Mouse (Mus musculus) intestine, embryonic 15.5 days (tissue): ENCODE measurements around the gene Cd207. TPM values are rescaled to one million over a fixed set of nuclear protein-coding genes. Genes with fewer than 3 reads are reported as not detected.

Experiments used
- ATAC-seq: fragments of 200-750 bp; cut with Nextera tagmentation; 2 replicates; pipeline ENCODE4 v1.8.0; 2017; ENCODE audit warnings: moderate TSS enrichment, moderate library complexity
- H3K27ac ChIP-seq: fragments of 300-500 bp; sonication (generic); 2 replicates; pipeline ENCODE4 v1.5.1; 2015; ENCODE audit warnings: mild to moderate bottlenecking, inconsistent platforms
- H3K27me3 ChIP-seq: fragments of 300-500 bp; sonication (generic); replicated peaks from 2 replicates; pipeline ENCODE4 v1.6.1; 2015; ENCODE audit warnings: inconsistent platforms
- H3K36me3 ChIP-seq: fragments of 300-500 bp; sonication (generic); 2 replicates; pipeline ENCODE4 v1.6.1; 2015; ENCODE audit warnings: inconsistent platforms
- H3K4me1 ChIP-seq: fragments of 300-500 bp; sonication (generic); replicated peaks from 2 replicates; pipeline ENCODE4 v1.6.1; 2015; ENCODE audit warnings: inconsistent platforms
- H3K4me2 ChIP-seq: fragments of 300-500 bp; sonication (generic); replicated peaks from 2 replicates; pipeline ENCODE4 v1.6.1; 2015; ENCODE audit warnings: mild to moderate bottlenecking, inconsistent platforms
- H3K4me3 ChIP-seq: fragments of 300-500 bp; sonication (generic); replicated peaks from 2 replicates; pipeline ENCODE4 v1.5.1; 2015; ENCODE audit warnings: inconsistent platforms
- H3K9ac ChIP-seq: fragments of 300-500 bp; sonication (generic); 2 replicates; pipeline ENCODE4 v1.6.1; 2015; ENCODE audit warnings: inconsistent platforms
- H3K9me3 ChIP-seq: fragments of 300-500 bp; sonication (generic); 2 replicates; pipeline ENCODE4 v1.6.1; 2016; ENCODE audit warnings: inconsistent platforms
- WGBS: fragments of 180-500 bp; shearing (Covaris S2); methylation state at CpG from one replicate; pipeline ENCODE4 v1.1.7; 2015; 5-methylcytosine and 5-hydroxymethylcytosine counted together
- polyA plus RNA-seq: library from polyadenylated mRNA; unstranded; fragments of >200 nt; fragmentation: Nextera tagmentation; extraction: Ambion mirVana; gene quantifications from 2 replicates; pipeline ENCODE4 v1.2.1, GENCODE M21; 2015

Gene Cd207
- polyA plus RNA-seq, 1 experiment from 2014 or later = not detected

GRCm38 (mm10) chr6:83707738-83708510 is 30.3 kb upstream of the Cd207 start:
- ATAC-seq = no peak
- Histone ChIP-seq H3K4me3 (no peak overlapping the region), H3K27me3 (peaks cover 99% of the 10 kb centered on the region), H3K4me2 (no peak overlapping the region), H3K36me3 (no peaks in the 10 kb centered on the region), H3K27ac (no peak overlapping the region), H3K9me3 (no peaks in the 10 kb centered on the region), H3K9ac (no peak overlapping the region), H3K4me1 (peaks cover 20% of the 10 kb centered on the region)
- 4% methylated on average over 6 of the region's 6 CpGs for WGBS

GRCm38 (mm10) chr6:83704701-83705100 is 27.0 kb upstream of the Cd207 start:
- Histone ChIP-seq H3K9me3 (no peaks in the 10 kb centered on the region), H3K4me1 (peaks cover 6% of the 10 kb centered on the region; the same call in 1 of the 2 replicates), H3K27ac (no peak overlapping the region), H3K36me3 (no peaks in the 10 kb centered on the region), H3K4me3 (no peak overlapping the region), H3K9ac (no peak overlapping the region), H3K27me3 (peaks cover 89% of the 10 kb centered on the region), H3K4me2 (no peak overlapping the region)
- WGBS = 24% methylated on average over 5 of the region's 5 CpGs
- no peak for ATAC-seq

GRCm38 (mm10) chr6:83704294-83704693 is 26.6 kb upstream of the Cd207 start:
- 9% methylated on average over 1 of the region's 1 CpGs for WGBS
- no peak for ATAC-seq

GRCm38 (mm10) chr6:83703722-83704078 is 26.0 kb upstream of the Cd207 start:
- 3% methylated on average over 10 of the region's 10 CpGs for WGBS
- no peaks in the 10 kb centered on the region for H3K36me3 ChIP-seq

More at GRCm38 (mm10) chr6:83704294-83704693, 26.6 kb upstream of the Cd207 start:
- H3K4me2 ChIP-seq = no peak overlapping the region
- H3K9me3 ChIP-seq = no peaks in the 10 kb centered on the region
- peaks cover 89% of the 10 kb centered on the region for H3K27me3 ChIP-seq
- H3K4me1 ChIP-seq = peaks cover 6% of the 10 kb centered on the region; the same call in 1 of the 2 replicates
- no peaks in the 10 kb centered on the region for H3K36me3 ChIP-seq
- no peak overlapping the region for H3K27ac ChIP-seq
- no peak overlapping the region for H3K4me3 ChIP-seq
- H3K9ac ChIP-seq = no peak overlapping the region

GRCm38 (mm10) chr6:83703000-83703721 is 25.5 kb upstream of the Cd207 start:
- H3K27me3 ChIP-seq = peaks cover 89% of the 10 kb centered on the region
- no peaks in the 10 kb centered on the region for H3K36me3 ChIP-seq
- no peak overlapping the region for H3K9ac ChIP-seq
- 1% methylated on average over 27 of the region's 27 CpGs for WGBS
- H3K4me3 ChIP-seq = no peak overlapping the region
- peaks cover 6% of the 10 kb centered on the region; the same call in 1 of the 2 replicates for H3K4me1 ChIP-seq
- H3K9me3 ChIP-seq = no peaks in the 10 kb centered on the region
- no peak for ATAC-seq
- H3K4me2 ChIP-seq = no peak overlapping the region
- no peak overlapping the region for H3K27ac ChIP-seq

More at GRCm38 (mm10) chr6:83703722-83704078, 26.0 kb upstream of the Cd207 start:
- Histone ChIP-seq H3K9me3 (no peaks in the 10 kb centered on the region), H3K9ac (no peak overlapping the region), H3K4me1 (peaks cover 6% of the 10 kb centered on the region; the same call in 1 of the 2 replicates), H3K27ac (no peak overlapping the region), H3K4me3 (no peak overlapping the region), H3K4me2 (no peak overlapping the region), H3K27me3 (peaks cover 89% of the 10 kb centered on the region)
- ATAC-seq = no peak

- H3K27ac ChIP-seq = no peak overlapping the region
- H3K4me3 ChIP-seq = no peak overlapping the region; the same call in 1 of the 2 replicates
- H3K27me3 ChIP-seq = peaks cover 89% of the 10 kb centered on the region
- ATAC-seq = 0 out of 2 replicates have a peak, but pooled peaks have one; percentile 23
- H3K4me1 ChIP-seq = peaks cover 6% of the 10 kb centered on the region; the same call in 1 of the 2 replicates
- under 1% methylated on average over 53 of the region's 53 CpGs for WGBS
- no peak overlapping the region for H3K9ac ChIP-seq
- H3K4me2 ChIP-seq = 0 out of 2 replicates have a peak overlapping the region, but pooled peaks have one; percentile 25
- H3K9me3 ChIP-seq = no peaks in the 10 kb centered on the region
- no peaks in the 10 kb centered on the region for H3K36me3 ChIP-seq
Observed at GRCm38 (mm10) chr6:83702146-83702999, 24.7 kb upstream of the Cd207 start.

GRCm38 (mm10) chr6:83701001-83701400 is 23.3 kb upstream of the Cd207 start:
- no peak overlapping the region for H3K4me3 ChIP-seq

GRCm38 (mm10) chr6:83699971-83700370 is 22.3 kb upstream of the Cd207 start:
- 2% methylated on average over 5 of the region's 5 CpGs for WGBS
- peaks cover 6% of the 10 kb centered on the region; the same call in 1 of the 2 replicates for H3K4me1 ChIP-seq

More at GRCm38 (mm10) chr6:83701001-83701400, 23.3 kb upstream of the Cd207 start:
- no peaks in the 10 kb centered on the region for H3K9me3 ChIP-seq
- peaks cover 89% of the 10 kb centered on the region for H3K27me3 ChIP-seq
- no peak overlapping the region for H3K4me2 ChIP-seq
- WGBS = under 1% methylated on average over 11 of the region's 11 CpGs
- no peak overlapping the region for H3K27ac ChIP-seq
- peaks cover 6% of the 10 kb centered on the region; the same call in 1 of the 2 replicates for H3K4me1 ChIP-seq
- ATAC-seq = no peak
- H3K36me3 ChIP-seq = no peaks in the 10 kb centered on the region
- no peak overlapping the region for H3K9ac ChIP-seq

GRCm38 (mm10) chr6:83697932-83698331 is 20.3 kb upstream of the Cd207 start:
- Histone ChIP-seq H3K4me1 (peaks cover 6% of the 10 kb centered on the region; the same call in 1 of the 2 replicates), H3K27ac (no peak overlapping the region), H3K4me2 (no peak overlapping the region), H3K9ac (no peak overlapping the region), H3K36me3 (no peaks in the 10 kb centered on the region), H3K27me3 (peaks cover 89% of the 10 kb centered on the region), H3K4me3 (no peak overlapping the region), H3K9me3 (no peaks in the 10 kb centered on the region)
- no peak for ATAC-seq
- WGBS = 4% methylated on average over 8 of the region's 8 CpGs

More at GRCm38 (mm10) chr6:83699971-83700370, 22.3 kb upstream of the Cd207 start:
- Histone ChIP-seq H3K27me3 (peaks cover 89% of the 10 kb centered on the region), H3K9ac (no peak overlapping the region), H3K9me3 (no peaks in the 10 kb centered on the region), H3K4me3 (no peak overlapping the region), H3K36me3 (no peaks in the 10 kb centered on the region), H3K4me2 (no peak overlapping the region), H3K27ac (no peak overlapping the region)
- no peak for ATAC-seq

GRCm38 (mm10) chr6:83696684-83697083 is 19.0 kb upstream of the Cd207 start:
- no peak overlapping the region for H3K9ac ChIP-seq
- no peak for ATAC-seq
- H3K4me1 ChIP-seq = no peaks in the 10 kb centered on the region
- no peaks in the 10 kb centered on the region for H3K9me3 ChIP-seq
- H3K4me3 ChIP-seq = no peak overlapping the region
- H3K36me3 ChIP-seq = no peaks in the 10 kb centered on the region
- peaks cover 89% of the 10 kb centered on the region for H3K27me3 ChIP-seq
- WGBS = 3% methylated on average over 7 of the region's 7 CpGs
- no peak overlapping the region for H3K27ac ChIP-seq
- H3K4me2 ChIP-seq = no peak overlapping the region

- WGBS = 6% methylated on average over 3 of the region's 3 CpGs
- ATAC-seq = no peak
- no peak overlapping the region for H3K27ac ChIP-seq
- no peaks in the 10 kb centered on the region for H3K4me1 ChIP-seq
- H3K4me3 ChIP-seq = no peak overlapping the region
- H3K36me3 ChIP-seq = no peaks in the 10 kb centered on the region
- H3K4me2 ChIP-seq = no peak overlapping the region
- H3K9ac ChIP-seq = no peak overlapping the region
- no peaks in the 10 kb centered on the region for H3K9me3 ChIP-seq
- H3K27me3 ChIP-seq = peaks cover 93% of the 10 kb centered on the region
Observed at GRCm38 (mm10) chr6:83695731-83696130, 18.1 kb upstream of the Cd207 start.
